Mouse (Mus musculus) neural tube, embryonic 10.5 days (tissue): ENCODE results near the gene Vps4b.

Source experiments
- DNase-seq: peaks from one replicate; pipeline ENCODE4 v3.0.0-alpha.2; 2017; ENCODE audit warnings: low spot score; ENCODE audit errors: extremely low spot score

Vps4b gene

GRCm38 (mm10) chr1:106796542-106796924 lies at the start of gene Vps4b:
Gene Vps4b (minus strand): TSS chr1:106796728.
- peak; percentile 94 for DNase-seq

- no peak for DNase-seq
These were observed 32.3 kb upstream of the Vps4b start for GRCm38 (mm10) chr1:106828784-106829183.

- DNase-seq, result no peak
These were observed 25.8 kb upstream of the Vps4b start for GRCm38 (mm10) chr1:106822297-106822696.

DNA sequence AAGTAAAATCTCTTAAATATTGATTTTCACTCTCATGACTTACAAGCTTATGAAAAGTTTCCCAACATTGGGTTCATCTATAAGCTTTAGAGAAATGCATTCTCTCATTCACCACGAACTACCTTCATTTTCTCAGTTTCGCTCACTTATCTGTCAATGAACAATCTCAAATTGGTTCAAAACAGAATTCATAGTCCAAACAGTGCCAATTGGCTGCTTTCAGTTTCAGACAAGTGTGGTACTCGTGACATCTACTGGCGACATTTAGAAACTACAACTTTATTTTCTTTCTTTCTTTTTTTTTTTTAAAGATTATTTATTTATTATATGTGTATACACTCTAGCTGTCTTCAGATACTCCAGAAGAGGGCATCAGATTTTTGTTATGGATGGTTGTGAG lies 21.8 kb upstream of the Vps4b start:
- no peak for DNase-seq

DNA sequence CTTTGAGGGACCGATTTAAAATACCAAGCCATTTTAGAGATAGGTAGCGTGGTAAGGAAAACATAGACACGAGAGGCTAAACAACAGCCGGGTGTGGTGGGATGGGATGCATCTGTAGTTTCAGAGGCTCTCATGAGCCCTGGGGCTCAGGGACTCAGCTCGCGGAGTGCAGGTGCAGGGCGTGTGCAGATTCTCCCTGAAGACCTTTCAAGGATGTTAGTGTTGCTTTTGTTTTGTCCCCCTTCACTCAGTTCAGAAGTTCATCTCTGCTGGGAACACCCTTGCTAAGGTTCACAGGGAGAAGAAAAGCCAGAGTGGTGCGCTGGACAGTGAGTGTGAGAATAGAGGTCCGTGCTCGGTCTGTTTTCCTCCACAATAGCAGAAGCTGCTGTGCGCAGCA lies 20.2 kb upstream of the Vps4b start:
- DNase-seq, result no peak

DNA sequence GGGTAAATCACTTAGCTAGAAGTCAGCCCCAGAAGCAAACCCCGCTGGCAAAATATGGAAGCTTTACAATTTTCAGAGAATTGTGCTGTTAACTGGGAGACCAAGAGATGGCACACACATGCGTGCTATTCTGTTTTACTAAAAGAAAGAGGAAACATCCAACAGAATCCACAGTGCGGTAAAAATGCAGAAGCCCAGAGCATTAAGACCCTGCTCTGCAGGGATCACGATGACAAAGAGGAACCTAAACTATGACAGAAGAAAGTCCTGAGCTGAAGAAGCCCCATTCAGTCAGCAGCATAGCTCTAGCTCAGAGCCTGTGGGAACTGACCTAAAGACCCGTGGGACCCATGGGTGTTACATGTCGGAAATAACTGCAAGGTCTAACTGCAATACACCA lies 18.7 kb upstream of the Vps4b start:
- DNase-seq, result no peak

DNA sequence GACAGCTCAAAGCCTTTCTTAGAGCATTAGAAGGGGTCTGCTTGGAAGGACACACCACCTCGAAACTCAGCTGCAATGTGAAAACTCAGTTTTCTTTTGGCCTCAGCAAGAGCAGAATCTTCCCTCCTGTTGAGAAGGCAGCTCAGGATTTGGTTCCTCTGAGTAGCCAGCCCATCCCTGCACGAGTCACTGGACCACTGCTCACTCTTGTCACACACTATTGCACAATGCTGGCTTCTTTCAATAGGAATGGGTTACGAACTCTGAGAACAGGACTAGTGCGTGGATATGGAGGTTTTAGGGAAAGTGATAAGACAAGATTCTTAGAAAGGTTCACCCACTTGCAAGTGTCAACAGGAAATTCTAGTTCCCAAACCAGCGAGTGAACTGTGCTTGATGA lies 18.3 kb upstream of the Vps4b start:
- DNase-seq, result no peak

DNA sequence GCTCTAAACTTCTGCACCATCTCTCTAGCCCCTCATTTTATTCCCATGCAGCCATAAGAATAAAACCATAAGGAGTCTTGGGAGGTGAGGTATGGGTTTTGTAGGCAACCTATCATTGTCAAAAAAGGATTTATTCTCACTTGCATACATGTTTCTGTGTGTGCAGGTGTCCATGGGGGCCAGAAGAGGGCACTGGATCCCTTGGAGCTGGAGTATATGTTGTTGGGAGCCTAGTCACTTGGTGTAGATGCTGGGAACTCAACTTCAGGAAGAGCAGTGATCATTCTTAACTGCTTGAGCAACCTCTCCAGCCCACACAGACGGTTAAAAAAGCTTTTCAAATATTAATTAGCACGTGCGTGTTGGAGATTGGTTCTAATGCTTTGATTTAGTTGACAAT lies 3.4 kb upstream of the Vps4b start:
- no peak for DNase-seq

DNA sequence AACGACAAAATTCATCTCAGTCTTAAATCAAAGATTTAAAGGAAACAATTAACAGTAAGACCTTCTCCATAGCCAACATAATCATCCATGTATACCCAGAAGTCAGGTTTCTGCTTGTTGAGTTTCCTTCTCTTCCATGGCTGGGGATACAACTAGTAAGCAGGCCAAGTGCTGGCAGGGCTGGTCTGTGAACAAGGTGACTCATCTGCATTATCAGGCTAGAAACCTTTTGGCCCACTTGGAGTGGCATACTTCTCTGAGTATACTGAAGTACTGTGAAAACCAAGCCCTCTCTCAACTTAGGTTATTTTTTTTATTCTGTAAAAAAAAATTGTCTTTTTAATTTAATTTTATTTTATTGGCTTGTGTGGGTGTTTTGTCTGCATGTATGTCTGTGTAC lies 2.9 kb upstream of the Vps4b start:
- DNase-seq, result no peak

- no peak for DNase-seq
These were observed 655 bp upstream of the Vps4b start for GRCm38 (mm10) chr1:106796987-106797779.

- no peak for DNase-seq
These were observed 640 bp downstream of the Vps4b start for GRCm38 (mm10) chr1:106795634-106796541.

DNA sequence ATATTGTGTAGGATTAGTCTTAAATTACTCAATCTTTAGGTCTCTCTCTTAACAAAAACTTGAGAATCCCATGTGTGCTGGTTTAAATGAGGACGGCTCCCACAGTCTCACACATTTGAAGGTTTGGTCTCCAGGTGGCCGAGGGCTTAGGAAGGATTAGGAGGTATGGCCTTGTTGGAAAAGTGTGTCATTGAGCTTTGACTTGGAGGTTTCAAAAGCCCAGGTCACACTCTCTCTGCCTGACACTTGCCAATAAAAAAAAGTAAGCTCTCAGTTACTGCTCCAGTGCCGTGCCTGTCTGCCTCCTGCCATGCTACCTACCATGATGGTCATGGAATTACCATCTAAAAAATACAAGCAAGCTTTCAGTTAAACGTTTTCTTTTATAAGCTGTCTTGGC lies 21.6 kb downstream of the Vps4b start:
- no peak for DNase-seq

DNA sequence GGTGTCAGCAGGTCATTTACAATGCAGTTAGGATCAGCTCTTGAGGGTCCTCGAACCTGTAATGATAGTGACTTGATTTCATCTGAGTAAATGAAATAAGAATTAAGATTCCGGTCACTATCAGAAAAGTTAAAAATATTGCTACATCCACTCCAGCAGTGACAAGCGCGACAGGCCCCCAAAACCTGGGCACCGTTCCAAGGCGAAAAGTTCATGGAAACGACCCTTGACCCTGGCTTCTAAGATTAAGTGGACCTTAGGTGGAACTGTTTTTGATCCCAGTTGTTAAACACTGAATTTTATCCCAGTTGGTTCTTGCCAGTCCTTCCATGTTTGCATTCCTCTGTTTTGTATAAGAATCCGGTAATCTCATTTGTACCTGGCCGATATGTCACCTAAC lies 22.4 kb downstream of the Vps4b start:
- DNase-seq, result no peak

DNA sequence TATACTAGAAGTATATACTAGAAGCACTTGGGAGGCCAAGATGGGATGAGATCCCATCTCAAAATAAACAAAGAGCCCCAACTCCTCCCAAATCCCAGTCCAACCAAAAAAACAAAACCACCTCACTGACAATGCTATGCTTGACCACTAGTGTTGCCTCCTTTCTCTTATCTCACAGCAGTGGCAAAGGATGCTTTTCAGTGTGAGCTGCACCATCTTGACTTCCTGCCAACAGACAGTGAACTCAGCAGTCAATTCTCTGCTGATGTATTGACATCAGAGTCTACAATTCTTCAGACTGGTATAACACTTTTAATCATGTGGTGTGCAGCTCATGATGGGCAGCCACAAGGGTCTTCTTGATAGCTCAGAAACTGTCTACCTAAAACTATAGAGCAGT lies 27.8 kb downstream of the Vps4b start:
- no peak for DNase-seq

DNA sequence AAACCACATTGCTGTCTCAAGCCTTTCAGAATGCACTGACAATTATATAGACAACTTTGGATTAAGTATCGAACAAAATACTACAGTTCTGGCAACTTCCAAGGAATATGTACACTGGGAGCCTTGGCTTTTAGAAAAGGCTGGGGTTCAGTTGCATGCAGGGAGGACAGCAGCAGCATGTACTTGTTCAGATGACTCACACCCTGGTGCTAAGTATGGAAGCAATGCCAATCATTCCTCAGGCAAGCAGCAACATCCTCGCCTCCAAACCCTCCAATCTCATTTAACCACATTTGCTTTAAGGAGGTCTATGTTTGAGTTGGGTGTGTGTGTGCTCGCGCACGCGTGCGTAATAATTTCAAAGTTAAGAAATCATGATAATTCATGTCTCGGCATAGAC lies 30.8 kb downstream of the Vps4b start:
- DNase-seq, result no peak

GRCm38 (mm10) chr1:106764846-106765245 lies 31.7 kb downstream of the Vps4b start:
- DNase-seq, result no peak

DNA sequence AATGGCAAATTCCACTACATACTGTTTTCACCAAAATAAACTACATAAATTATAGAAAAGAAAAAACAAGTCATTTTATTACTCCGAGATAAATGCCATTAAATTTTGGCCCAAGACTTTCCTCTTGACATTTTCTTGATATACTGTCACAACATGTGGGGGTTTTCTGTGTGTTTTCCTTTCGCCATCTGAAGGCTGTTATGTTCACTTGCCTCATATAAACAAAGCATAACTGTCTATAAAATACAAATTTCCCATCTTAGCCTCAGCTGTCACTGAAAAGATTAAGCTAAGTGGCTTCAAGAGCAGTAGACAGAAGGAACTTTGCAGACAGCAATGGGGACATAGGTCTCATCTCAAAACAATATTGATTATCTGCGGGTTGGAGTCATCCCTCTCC lies 32.2 kb downstream of the Vps4b start:
- DNase-seq, result no peak

DNA sequence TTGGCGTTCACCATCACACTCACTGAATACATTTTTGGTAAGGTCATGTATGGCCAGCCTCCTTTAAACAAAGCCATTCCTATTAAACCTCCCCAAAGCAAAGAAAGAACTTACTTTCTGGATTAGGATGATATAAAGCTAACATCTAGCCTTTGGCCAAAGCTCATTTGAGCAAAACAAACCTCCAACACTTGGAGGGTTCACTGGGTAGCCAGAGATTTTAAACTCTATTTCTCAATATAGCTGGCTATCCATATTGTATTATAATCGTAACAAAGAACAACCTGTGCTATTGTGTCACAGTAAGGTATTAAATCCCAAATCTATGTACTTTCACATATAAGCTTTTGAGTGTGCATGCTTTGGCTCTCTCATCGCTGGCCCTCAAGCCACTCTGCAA lies 35.8 kb downstream of the Vps4b start:
- no peak for DNase-seq

DNA sequence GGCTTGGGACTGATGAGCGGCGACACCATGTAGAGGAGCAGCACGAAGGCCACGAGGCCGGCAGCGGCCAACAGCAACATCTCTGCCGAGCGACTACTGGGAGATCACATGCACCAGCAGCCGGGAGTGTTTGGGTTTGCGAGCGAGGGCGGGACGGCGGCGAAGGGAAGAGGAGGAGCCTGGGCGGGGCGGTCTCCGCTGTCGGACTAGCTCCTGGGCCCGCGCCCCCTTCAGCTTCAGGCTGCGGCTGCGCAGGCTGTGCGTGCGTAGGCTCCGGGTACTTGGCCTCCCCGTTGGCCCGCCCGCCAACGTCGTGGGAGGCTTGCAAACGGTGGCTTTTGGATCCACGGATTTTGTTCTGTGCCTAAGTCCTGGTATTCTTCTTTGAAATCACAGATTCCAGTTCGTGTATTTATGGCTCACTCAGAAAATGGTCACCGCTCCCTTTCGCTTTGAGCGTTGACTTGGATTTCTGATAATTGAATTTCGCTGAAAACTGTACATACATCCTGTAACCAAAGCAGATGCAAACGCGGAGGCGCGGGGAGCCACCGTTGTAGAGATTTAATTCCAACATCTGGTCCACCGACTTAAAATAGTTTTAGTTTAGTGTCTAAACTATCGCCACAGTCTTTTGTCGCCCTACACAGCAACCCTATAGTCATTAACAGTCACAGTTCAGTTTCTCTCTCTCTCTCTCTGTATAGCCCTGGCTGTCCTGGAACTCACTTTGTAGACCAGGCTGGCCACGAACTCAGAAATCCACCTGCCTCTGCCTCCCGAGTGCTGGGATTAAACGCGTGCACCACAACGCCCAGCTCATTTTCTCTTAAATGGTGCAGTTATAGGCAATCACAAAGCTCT lies 36.7 kb downstream of the Vps4b start, which contains the start of gene Kdsr:
Kdsr (minus strand) TSS at position 156 of the 864 bp plus-strand sequence.
- peak; percentile 92 for DNase-seq

DNA sequence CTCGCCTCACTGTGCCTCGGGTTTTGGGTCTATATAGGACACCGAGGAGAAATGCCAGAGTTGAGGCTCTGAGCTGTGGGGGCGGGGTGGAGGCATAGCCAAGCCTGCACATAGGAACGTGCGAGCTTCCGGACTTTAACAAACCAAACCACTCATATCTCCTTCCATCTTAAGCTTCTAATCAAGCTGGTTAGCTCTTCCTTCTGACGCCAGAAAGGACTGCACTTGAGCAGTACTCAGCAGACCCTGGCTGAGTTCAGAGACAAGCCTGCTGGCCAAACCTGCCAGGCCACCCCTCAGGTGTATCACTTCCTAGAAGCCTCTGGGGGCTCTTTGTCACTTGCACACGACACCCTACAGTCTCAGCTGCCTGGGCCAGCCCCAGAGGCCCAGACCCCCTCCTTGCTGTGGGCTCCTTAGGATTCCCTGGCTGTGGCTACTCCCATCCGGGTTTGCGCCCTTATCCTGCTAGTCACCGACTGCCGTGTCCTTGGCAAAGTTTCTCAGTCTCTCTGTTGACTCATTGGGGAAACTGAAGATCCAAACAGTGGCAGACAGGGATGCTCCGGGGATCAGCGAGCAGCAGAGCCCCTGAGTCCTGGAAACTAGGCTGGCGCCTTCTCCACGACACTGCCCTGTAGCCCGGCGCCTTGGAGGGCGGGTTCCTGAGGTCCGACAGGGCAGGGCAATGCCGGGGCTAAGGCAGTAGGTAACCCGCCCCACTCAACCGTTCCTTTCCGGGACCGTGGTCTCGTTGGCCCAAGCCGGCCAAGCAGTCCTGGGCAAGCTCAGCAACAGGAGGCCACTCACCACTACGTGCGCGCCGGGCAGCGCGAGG lies 37.6 kb downstream of the Vps4b start:
- DNase-seq, result no peak

DNA sequence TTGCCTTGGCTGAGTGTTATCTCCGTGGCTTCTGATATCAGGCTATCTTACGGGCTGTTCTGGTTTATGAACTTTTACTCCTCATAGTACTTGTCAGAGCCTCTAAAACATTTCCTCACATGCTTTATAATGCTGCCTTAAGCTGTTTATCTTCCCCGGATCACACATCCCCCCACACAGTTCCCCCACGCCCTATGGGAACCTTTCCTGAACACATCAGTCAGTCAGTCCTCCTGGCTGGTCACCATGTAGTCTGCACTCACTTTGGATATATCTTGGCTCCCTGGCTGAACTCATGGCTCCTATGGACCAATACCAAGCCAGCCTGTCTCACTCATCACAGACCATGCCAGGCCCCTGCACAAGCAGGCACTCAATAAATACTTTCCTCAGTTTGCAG lies 39.9 kb downstream of the Vps4b start:
- no peak for DNase-seq
